Mouse (Mus musculus): ENCODE data around the gene Col18a1.

Gene Col18a1

DNA sequence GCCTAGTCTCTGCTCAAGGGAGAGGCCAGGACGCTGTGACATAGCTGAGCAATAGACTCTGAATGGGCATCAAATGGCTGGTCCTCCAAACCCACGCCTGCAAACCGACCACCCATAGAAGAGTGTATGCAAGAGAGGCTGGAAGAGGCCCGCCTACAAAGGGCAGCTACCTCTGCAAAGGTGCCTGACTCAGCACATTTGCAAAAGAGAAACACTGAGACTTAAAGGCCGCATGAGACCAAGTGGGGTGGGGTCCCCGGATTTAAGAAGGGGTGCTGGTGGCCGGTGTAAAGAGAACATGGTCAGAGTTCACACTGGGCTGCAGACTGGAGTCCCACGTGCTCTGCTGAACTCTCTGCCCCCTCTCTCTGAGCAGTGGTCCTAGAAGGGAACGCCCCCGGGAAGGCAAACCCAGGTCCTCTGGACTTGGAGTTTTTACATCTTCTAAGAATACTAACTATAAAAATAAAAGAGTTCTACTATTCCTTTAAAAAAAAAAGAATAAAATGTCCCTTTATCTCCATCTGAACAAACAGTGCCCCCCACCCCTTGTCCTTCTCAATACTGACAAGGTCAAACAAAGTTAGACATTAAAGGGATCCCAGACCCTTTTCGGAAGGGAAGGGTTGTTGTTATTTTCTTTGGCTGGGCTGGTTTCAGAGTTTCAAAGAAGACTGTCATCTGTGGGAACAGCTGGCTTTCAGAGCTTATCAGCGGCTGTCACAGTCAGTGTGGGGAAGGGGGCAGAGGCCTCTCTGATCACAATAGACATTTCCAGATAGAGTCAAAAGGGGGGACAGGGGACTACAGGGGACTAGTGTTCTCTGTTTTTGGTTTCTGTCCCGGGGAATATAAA lies 32.2 kb downstream of the Col18a1 start:
- DNase-seq: no peak

- DNase-seq: no peak
Measured at GRCm38 (mm10) chr10:77132118-77132517, 34.2 kb downstream of the Col18a1 start.

- no peak for DNase-seq
Measured at GRCm38 (mm10) chr10:77131536-77131935, 34.8 kb downstream of the Col18a1 start.

DNA sequence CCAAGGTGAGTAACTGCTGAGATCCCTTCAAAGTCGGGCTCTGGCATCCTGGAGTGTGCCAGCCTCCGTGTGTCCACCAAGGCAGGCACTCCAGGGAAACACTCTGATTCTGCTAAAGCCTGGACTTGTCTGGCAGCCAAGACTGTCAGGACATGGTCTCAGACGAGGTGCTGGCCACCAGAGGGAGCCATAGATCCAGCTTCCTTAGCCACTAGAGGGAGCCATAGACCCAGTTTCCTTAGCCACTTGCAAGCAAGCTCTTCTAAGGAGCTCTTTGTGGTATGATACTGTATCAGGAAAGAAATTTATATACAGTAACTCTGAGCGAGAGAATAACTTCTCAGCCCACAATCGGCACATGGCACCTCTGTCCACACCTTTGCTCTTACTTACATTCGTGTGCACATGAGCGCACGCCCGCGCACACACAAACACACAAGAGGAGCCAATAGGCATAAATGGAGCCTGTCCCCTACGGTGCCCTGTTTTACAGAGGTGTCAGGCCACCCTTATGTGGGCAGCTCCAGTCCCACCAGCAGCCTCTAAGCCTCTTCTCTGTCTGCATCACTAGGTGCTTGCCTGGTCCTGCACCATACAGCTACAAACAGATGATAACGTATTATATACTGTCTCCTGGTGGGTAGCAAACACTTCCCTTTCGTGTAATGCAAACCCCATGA lies 35.6 kb downstream of the Col18a1 start:
- DNase-seq: peak; percentile 88 to 90

- no peak for DNase-seq
Measured at GRCm38 (mm10) chr10:77129637-77130410, 36.5 kb downstream of the Col18a1 start.

DNA sequence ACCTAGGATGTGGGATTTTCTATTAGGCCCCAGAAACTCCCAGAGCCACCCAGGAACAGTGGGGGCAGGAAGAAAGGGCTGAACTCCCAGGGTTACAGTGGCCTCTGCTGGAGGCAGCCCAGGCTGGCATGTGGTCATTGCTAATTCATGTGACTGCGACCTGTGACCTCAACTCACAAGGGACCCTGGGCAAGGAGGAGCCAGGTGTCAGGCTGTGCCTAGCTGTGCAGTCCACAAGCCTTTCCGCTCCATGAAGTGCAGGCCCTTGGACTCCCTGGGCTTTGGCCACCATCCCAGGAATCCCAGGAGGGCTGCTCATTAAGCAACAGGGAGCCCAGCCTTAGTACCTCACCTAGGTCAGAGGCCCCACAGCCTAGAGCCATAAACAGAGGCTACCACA lies 38.4 kb downstream of the Col18a1 start:
- peak; percentile 39 to 44 for DNase-seq

- no peak for DNase-seq
Measured at GRCm38 (mm10) chr10:77126590-77126989, 39.8 kb downstream of the Col18a1 start.

DNA sequence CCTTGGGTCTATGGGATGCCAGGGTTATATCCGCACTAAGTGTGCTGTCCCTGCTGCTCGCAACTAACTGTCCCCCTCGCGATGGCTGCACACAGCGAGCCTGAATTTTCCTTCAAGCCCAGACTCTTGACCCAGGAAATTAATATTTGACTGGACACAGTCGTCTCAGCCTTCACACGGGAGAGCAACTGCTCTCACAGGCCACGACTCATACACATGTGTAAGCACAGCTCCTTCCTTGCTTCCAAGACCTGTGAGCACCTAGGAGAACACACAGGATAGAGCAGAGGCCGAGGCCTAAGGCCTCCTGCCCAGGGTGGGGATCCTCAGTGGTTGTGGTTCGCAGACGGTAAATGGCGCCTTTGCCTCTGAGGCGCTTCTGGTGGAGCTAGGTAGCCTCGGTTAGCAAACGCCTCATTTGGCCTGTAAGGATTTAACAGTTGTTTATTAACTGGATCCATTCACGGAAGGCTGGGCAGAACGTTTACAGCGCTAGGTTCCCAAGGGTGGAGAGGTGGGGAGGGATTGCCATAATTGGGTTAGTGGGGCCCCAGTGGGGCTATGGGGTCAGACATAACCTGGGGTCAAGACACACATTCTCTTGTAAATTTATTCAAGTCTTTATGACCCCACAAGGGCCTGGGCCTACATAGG lies 41.1 kb downstream of the Col18a1 start:
- DNase-seq: no peak

GRCm38 (mm10) chr10:77123953-77124352 lies 42.4 kb downstream of the Col18a1 start:
- no peak for DNase-seq

DNA sequence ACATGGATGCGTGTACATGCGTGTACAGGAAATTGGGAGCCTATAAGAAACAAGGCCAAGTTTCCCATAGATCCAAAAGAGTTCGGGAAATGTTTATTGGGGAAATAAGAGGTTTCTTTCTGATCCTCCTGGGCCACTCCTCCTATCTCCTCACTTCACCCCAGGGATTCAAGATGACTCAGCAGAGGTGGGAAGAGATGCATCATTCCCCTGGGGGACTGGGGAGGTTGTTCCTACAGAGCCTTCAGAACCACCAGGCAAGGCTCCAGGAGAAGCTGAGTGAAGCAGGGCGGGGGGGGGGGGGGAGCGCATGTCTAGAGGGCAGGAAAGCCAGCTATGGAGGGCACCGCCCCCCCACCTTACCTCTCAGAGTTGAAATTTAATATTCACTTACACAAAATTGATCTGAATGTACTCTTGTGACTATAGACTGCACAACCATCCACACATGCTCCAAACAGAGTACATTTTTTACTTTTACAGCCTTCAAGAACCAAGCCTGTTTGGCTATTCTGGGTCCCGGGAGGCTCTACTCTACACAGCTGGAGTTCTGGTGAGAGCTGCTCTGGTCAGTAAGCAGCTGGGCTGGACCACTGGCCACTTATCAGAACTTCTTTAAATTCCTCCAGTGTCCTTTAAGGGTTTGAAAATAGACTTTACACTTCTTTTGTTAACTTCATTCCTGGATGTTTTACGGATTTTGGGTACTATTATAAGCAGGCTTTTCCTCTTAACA lies 44.9 kb downstream of the Col18a1 start:
- no peak for DNase-seq

DNA sequence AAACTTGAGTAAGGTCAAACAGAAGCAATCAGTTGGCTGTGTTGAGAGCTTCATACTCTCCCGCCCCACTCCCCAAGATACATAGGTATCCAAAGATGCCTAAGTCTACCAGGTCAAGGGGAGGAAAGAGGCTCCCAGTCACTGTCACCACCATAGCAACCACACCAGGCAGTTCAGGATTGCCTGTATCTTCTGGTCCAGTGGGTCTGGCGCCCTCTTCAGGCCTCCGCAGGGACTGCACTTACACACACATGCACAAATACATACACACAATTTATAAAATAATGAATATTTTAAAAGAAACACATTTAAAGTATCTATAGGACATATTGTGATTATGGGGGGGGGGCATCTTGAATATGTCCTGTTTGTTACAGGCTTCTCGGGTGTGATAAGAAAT lies 45.8 kb downstream of the Col18a1 start:
- DNase-seq: no peak

- no peak for DNase-seq
Measured at GRCm38 (mm10) chr10:77119437-77119836, 46.9 kb downstream of the Col18a1 start.

GRCm38 (mm10) chr10:77118361-77118760 lies 48.0 kb downstream of the Col18a1 start:
- peak in 1 of 2 experiments; percentile 43 for DNase-seq

DNA sequence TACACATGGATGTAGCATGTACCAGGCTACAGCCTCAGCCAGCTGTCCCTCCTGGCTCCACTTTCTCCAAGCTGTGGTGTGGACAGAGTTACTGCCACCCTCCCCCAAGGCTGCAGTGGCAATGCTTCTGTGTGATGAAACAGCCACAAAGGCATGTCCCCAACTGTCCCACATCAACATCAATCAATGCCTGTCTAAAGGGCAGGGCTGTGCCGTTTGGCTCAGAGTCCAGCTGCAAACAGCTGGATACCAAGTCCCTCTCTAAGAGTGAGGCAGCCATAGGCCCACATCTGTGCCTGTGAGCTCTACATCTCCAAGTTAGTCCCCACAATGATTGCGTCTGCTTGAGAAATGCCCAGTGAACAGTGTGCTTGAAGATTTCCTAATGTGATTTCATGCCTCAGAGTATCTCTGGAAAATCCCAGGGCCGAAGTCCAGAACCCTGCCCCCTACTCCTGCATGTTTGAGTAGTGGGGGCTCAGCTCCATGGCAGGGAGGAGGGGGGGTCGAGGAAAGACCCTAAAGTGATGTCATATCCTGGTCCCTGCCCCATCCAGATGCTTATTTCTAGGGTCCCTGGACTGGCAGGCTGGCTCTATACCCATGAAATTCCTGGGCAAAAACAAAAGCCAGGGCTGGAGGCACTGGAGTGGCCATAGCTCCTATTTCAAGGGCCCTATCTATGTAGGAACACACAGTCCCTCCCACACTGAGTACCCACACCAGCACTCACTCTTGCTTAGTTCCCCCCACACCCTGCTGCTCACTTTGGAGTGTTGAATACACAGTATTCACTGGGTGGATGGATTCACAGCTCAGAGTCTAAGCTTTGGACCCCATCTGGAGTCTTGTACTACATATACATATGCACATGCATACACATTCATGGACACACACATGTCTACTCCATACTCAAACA lies 49.6 kb downstream of the Col18a1 start:
- peak; percentile 33 to 46 for DNase-seq

- peak; percentile 76 to 86 for DNase-seq
Measured at GRCm38 (mm10) chr10:77113489-77114240, 52.7 kb downstream of the Col18a1 start.

DNA sequence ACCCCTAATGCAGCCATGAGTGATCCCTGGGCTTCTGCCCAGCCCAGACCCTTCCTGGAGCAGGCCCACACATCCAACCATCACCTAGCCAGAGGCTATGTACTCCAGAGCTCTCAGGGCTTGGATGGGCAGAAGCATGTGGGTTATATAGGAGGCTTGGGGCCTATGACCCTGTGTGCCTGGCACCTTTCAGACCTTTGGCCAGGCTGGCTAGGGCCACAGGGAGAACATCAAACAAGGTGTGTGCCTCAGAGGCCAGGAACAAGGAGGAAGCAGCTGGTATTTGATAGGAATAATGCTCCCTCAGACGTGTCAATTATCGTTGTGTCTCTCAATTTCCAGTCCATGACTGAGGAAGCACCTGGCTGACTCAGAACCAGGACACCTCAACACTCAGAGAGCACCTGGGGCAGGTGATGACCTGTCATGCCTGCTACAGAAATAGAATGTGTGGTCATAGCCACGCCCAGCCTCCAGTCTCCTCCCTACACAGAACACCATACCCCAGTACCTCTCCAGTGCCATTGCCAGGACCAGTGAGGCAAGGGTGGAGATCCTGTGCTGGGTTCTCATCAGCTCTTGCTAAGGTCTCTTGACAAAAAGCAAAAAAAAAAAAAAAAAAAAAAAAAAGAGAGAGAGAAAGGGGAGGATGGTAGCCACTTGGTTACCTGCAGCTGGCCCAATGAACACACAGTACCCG lies 54.6 kb downstream of the Col18a1 start:
- no peak for DNase-seq

DNA sequence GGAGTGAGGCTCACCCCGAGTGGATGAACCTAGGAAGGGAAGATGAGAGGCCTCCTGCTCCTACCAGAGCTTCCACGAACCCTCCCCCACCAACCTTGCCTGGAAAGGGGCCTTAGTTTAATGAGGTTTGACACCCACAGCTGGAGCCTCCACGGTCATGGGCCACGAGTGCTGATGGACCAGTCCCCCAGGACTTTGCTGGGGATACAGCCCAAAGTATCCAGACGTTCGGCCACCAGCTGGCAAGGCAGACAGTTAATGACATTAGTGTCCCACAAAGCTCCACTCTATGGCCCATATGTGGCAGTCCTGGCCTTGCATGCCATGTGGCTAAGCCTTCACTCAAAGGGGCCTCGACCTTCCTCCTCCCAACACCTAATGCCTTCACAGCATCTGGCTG lies 55.5 kb downstream of the Col18a1 start:
- DNase-seq: no peak

GRCm38 (mm10) chr10:77110010-77110409 lies 56.3 kb downstream of the Col18a1 start:
- DNase-seq: no peak

- DNase-seq: no peak
Measured at GRCm38 (mm10) chr10:77108106-77108505, 58.2 kb downstream of the Col18a1 start.

- DNase-seq: no peak
Measured at GRCm38 (mm10) chr10:77104327-77104726, 62.0 kb downstream of the Col18a1 start.
